Mouse (Mus musculus): ENCODE measurements at regions not wholly inside any gene's neighbourhood (a gene's known extent, or its start where the extent isn't known, plus 50 kb on each side); places are given as distances from the start of the nearest gene placed in this dataset.

GRCm38 (mm10) chr14:39532689-39533088, 59.8 kb upstream of the Nrg3 start:
- no peak for DNase-seq (ENCODE audit: low spot score)
- intact Hi-C loops (cut with DNase I), result loop anchor here (5.0 to 10.0 kb wide), 2 partner anchors 1360 to 1502 kb away; partner anchors contain the start of gene Sh2d4b
